Mouse (Mus musculus) heart, adult 18-20 months (tissue): ENCODE measurements around the gene Taf3. TPM values are rescaled to one million over a fixed set of nuclear protein-coding genes. Genes with fewer than 3 reads are reported as not detected.

Experiments
- DNase-seq, 2 experiments: peaks; one replicate each; pipeline ENCODE4 v3.0.0; 2021 to 2022; ENCODE audit warnings: mixed read lengths in 1 of 2
- total RNA-seq, 2 experiments: library from RNA; stranded (reverse); gene quantifications; 2 replicates each; pipeline ENCODE4 v1.2.3; 2021

The Taf3 gene
- total RNA-seq, 2 experiments from 2014 or later, result 8.2 to 8.4 TPM

- DNase-seq, result no peak
Measured at GRCm38 (mm10) chr2:9876621-9877325, 171.6 kb downstream of the Taf3 start.

DNA sequence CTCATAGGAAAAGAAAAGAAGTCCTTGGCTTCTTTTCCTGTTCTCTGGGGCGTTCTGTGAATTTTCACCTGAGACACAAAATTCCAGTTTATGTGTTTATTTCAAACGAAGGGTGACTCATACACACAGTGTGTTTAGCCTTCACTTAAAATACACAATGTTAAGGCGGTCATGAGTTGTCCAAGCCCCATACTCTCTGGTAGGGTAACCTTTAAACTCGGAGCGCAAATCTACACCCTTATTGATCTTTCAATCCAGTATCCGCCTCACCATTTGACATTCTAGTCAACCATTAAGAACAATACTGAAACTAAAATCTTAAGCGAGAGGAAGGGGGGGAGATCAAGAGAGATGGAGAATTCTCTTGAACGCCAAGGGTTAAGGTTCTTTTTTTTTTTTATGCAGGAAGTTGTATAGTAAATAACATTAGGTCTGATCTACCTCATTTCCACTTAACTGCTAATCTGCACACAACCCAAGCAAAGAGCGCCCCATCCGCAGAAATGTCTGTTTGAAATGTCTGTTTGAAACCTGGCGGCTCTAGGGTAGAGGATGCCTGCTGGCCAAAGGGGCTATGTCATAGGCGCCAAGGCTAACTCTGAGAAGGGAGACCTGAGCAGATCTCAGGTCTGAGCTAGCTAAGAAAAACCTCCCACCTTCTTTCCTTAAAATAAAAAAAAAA, 172.6 kb downstream of the Taf3 start:
- DNase-seq, result no peak

DNA sequence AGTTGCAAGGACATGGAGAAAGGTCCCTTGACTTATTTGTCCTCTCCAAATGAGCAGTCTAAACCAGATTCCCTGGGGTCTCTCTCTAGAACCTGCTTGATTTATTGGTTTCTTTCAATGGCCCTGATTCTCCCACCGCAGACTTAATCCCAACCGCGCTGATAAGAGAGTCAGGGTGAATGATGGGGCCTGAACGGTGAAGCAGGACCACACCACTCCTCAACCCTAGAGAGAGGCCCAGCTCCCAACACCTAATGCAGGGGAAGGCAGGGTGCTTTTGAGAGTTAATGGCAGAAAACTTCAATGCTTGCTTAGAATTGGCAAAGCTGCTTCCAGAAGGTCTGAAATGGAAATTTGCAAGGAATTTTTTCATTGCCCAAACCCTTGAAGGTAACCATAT, 173.2 kb downstream of the Taf3 start:
- no peak for DNase-seq

GRCm38 (mm10) chr2:9874467-9875219, 173.8 kb downstream of the Taf3 start:
- DNase-seq, result no peak

- no peak for DNase-seq
Measured at GRCm38 (mm10) chr2:9873757-9874156, 174.6 kb downstream of the Taf3 start.

GRCm38 (mm10) chr2:9872682-9873081, 175.7 kb downstream of the Taf3 start:
- no peak for DNase-seq

- no peak for DNase-seq
Measured at GRCm38 (mm10) chr2:9871798-9872197, 176.6 kb downstream of the Taf3 start.

DNA sequence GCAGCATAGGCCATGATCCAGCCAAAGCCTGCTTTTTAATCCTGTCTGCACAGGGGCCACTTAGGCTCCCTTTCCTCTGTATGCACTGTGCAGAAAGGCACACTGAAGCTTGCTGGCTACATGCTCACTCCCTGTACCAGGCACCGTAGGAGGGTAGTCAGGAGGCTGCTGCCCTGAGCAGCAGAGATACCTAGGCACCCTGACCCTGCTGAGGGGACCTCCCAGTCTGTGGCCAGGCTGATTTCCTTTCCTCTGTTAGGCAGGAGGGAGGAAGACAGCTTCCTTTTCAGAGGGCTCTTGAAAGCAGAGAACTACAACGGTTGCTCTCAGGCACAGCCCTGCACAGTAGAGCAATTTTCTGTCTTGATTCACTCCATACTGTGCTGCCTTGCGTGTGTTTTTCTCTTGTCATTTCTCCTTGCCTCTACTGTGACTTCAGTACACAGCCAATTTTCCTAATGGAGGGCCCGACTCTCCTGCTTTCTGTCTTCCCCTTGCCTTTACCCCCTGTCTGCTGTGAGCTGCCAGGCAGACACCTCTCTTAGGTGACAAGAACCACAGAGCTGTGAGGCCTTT, 177.2 kb downstream of the Taf3 start:
- no peak for DNase-seq

DNA sequence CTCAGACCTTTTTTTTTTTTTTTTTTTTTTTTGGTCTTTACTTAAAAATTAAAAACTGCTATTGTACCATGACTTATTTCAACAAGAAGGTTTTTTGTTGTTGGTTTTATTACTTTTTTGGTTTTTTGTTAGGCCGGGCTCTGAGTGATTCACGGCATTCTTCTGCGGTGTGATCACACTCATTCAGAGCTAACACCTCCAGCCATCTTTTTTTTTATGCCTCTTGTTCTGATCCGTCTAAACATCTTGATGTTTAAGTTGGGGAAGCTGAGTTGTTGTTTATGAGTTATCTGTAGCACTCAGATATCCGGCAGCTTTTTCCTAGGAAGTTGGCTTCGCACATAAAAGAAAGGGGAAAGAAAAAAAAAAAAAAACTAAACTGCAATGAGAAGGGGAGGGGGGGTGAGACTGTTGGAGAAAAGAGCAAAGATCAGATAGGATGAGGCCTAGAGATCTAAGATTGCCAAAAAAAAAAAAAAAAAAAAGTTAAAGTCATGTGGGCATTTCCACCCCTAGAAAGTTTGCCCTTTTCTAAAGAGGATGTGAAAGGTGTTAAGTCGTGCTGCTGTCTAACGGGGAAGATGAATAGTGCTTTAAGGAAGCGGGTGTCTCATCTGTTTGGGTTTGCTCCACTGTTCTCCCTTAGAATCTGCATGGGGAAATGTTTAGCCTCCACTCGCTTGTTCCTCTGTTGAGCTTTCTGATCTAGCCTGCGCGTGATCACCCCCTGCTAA, 181.1 kb downstream of the Taf3 start:
- no peak for DNase-seq

Other genes starting within 250 kb of the Taf3 start
- not detected for gene 4930412O13Rik, start 167.3 kb downstream of the Taf3 start, total RNA-seq
- not detected for gene 9230102O04Rik, start 159.1 kb downstream of the Taf3 start, total RNA-seq
- gene Gata3, start 158.6 kb downstream of the Taf3 start, total RNA-seq, result 1 to 10 TPM in 1 of 2 experiments, under 1 TPM in 1; 0.62 to 1.0 TPM
- 1,000 to 10,000 TPM; 1,460 to 1,539 TPM for gene Atp5c1, start 31.9 kb upstream of the Taf3 start, total RNA-seq
- gene Kin, start 32.0 kb upstream of the Taf3 start, total RNA-seq, result 1 to 10 TPM; 7.8 to 9.4 TPM
- under 1 TPM; 0.35 to 0.85 TPM for gene Itih2, start 82.8 kb upstream of the Taf3 start, total RNA-seq
- gene Itih5, start 105.0 kb upstream of the Taf3 start, total RNA-seq, result 1 to 10 TPM; 4.2 to 6.0 TPM